Mouse (Mus musculus) CH12.LX (cell line): Measurements from ENCODE around the gene Colq. TPM values are rescaled to one million over a fixed set of nuclear protein-coding genes. Genes with fewer than 3 reads are reported as not detected.

ENCODE experiments used
- DNase-seq: peaks from one replicate; pipeline ENCODE4 v3.0.0-alpha.2; 2013; ENCODE audit errors: extremely low read depth
- H3K27ac ChIP-seq: 2 replicates; pipeline ENCODE4 v1.5.1; 2012; ENCODE audit warnings: low read depth, mild to moderate bottlenecking, control low read depth, moderate library complexity; ENCODE audit not compliant: insufficient read depth
- H3K27me3 ChIP-seq: replicated peaks from 2 replicates; pipeline ENCODE3; 2012; ENCODE audit warnings: inconsistent platforms
- H3K36me3 ChIP-seq, 2 experiments: replicated peaks in 1 of 2; 2 replicates each; pipeline versions ENCODE3 to v1.6.1; 2012; ENCODE audit warnings: inconsistent platforms in 1 of 2, low read length in 1 of 2, mild to moderate bottlenecking in 1 of 2, mixed read lengths in 1 of 2, moderate library complexity in 1 of 2; ENCODE audit not compliant: control insufficient read depth in 1 of 2, insufficient read depth in 1 of 2
- H3K4me1 ChIP-seq, 2 experiments: 2 replicates each; pipeline ENCODE4 v1.6.1; 2012; ENCODE audit warnings: inconsistent platforms in 1 of 2, moderate library complexity in 1 of 2; ENCODE audit not compliant: insufficient read depth in 2 of 2, control insufficient read depth in 1 of 2
- H3K4me2 ChIP-seq: 2 replicates; pipeline ENCODE4 v1.6.1; 2012; ENCODE audit warnings: low read depth, mild to moderate bottlenecking, control low read depth; ENCODE audit not compliant: poor library complexity, insufficient read depth, severe bottlenecking
- H3K4me3 ChIP-seq, 3 experiments: fragments of 150-350 bp in 1 of 3; sonication (generic) in 1 of 3; replicated peaks in 1 of 3; 2 replicates each; pipeline versions ENCODE3 to v1.5.1; 2011 to 2012; ENCODE audit warnings: low read depth in 2 of 3, low read length in 2 of 3, mild to moderate bottlenecking in 2 of 3, moderate library complexity in 2 of 3, control low read depth in 1 of 3, improper control_type of control experiment in 1 of 3, inconsistent platforms in 1 of 3, mixed read lengths in 1 of 3; ENCODE audit not compliant: poor library complexity in 1 of 3
- H3K79me2 ChIP-seq: replicated peaks from 2 replicates; pipeline ENCODE4 v1.6.1; 2012; ENCODE audit warnings: mild to moderate bottlenecking, moderate library complexity; ENCODE audit not compliant: control insufficient read depth, poor library complexity, insufficient read depth, severe bottlenecking; ENCODE audit errors: extremely low read depth
- H3K9ac ChIP-seq: 2 replicates; pipeline ENCODE4 v1.6.1; 2012; ENCODE audit warnings: low read depth, mild to moderate bottlenecking, control low read depth, moderate library complexity; ENCODE audit not compliant: insufficient read depth
- H3K9me3 ChIP-seq: replicated peaks from 2 replicates; pipeline ENCODE3; 2012; ENCODE audit warnings: low read length, inconsistent platforms, mixed read lengths
- CHD1 ChIP-seq: IDR thresholded peaks from 2 replicates; pipeline ENCODE4 v1.6.1; 2012; ENCODE audit warnings: low read depth, low read length, improper control_type of control experiment, inconsistent platforms
- CHD2 ChIP-seq: IDR thresholded peaks from 2 replicates; pipeline ENCODE4 v1.6.1; 2011; ENCODE audit warnings: low read length, improper control_type of control experiment
- CTCF ChIP-seq, 2 experiments: IDR thresholded peaks in 1 of 2; conservative IDR thresholded peaks in 1 of 2; 2 replicates each; pipeline ENCODE4 v1.5.1; 2011 to 2012; ENCODE audit warnings: low read depth in 2 of 2, low read length in 2 of 2, improper control_type of control experiment in 1 of 2, inconsistent platforms in 1 of 2, mild to moderate bottlenecking in 1 of 2, moderate library complexity in 1 of 2
- ELF1 ChIP-seq: IDR thresholded peaks from 2 replicates; pipeline ENCODE4 v1.6.1; 2014; ENCODE audit warnings: low read depth, mild to moderate bottlenecking, inconsistent platforms, low read length, improper control_type of control experiment
- EP300 ChIP-seq: IDR thresholded peaks from 2 replicates; pipeline ENCODE4 v1.6.1; 2011; ENCODE audit warnings: low read length, improper control_type of control experiment
- IRF4 ChIP-seq: IDR thresholded peaks from 2 replicates; pipeline ENCODE4 v1.6.1; 2014; ENCODE audit warnings: low read depth, mild to moderate bottlenecking, inconsistent platforms, low read length, improper control_type of control experiment
- JUN ChIP-seq: IDR thresholded peaks from 2 replicates; pipeline ENCODE4 v1.6.1; 2011; ENCODE audit warnings: low read depth, mild to moderate bottlenecking, low read length, improper control_type of control experiment, moderate library complexity; ENCODE audit not compliant: insufficient read depth
- JUND ChIP-seq: conservative IDR thresholded peaks from 2 replicates; pipeline ENCODE4 v1.6.1; 2011; ENCODE audit warnings: low read depth, low read length, improper control_type of control experiment
- MEF2A ChIP-seq: IDR thresholded peaks from 2 replicates; pipeline ENCODE4 v1.6.1; 2014; ENCODE audit warnings: low read depth, mild to moderate bottlenecking, inconsistent platforms, low read length, improper control_type of control experiment, borderline replicate concordance
- MXI1 ChIP-seq: IDR thresholded peaks from 2 replicates; pipeline ENCODE4 v1.6.1; 2011; ENCODE audit warnings: mild to moderate bottlenecking, low read depth, low read length, improper control_type of control experiment
- NRF1 ChIP-seq: IDR thresholded peaks from 2 replicates; pipeline ENCODE4 v1.6.1; 2014; ENCODE audit warnings: low read depth, mild to moderate bottlenecking, inconsistent platforms, low read length, improper control_type of control experiment, moderate library complexity
- POLR2A ChIP-seq: IDR thresholded peaks from 2 replicates; pipeline ENCODE4 v1.6.1; 2011; ENCODE audit warnings: low read depth, mild to moderate bottlenecking, improper control_type of control experiment, low read length
- POLR2AphosphoS2 ChIP-seq: IDR thresholded peaks from 2 replicates; pipeline ENCODE4 v1.6.1; 2011; ENCODE audit warnings: low read depth, low read length, improper control_type of control experiment
- RAD21 ChIP-seq: IDR thresholded peaks from 2 replicates; pipeline ENCODE4 v1.6.1; 2011; ENCODE audit warnings: low read depth, mild to moderate bottlenecking, low read length, improper control_type of control experiment, moderate library complexity
- RCOR1 ChIP-seq: conservative IDR thresholded peaks from 2 replicates; pipeline ENCODE4 v1.6.1; 2012; ENCODE audit warnings: low read depth, mild to moderate bottlenecking, inconsistent platforms, low read length, improper control_type of control experiment
- SMC3 ChIP-seq: IDR thresholded peaks from 2 replicates; pipeline ENCODE4 v1.6.1; 2011; ENCODE audit warnings: low read depth, low read length, improper control_type of control experiment
- TBP ChIP-seq: conservative IDR thresholded peaks from 2 replicates; pipeline ENCODE4 v1.6.1; 2011; ENCODE audit warnings: low read depth, low read length, improper control_type of control experiment
- UBTF ChIP-seq: IDR thresholded peaks from 2 replicates; pipeline ENCODE4 v1.6.1; 2012; ENCODE audit warnings: low read depth, mild to moderate bottlenecking, inconsistent platforms, low read length, improper control_type of control experiment, moderate library complexity
- USF1 ChIP-seq: IDR thresholded peaks from 2 replicates; pipeline ENCODE4 v1.6.1; 2014; ENCODE audit warnings: low read depth, mild to moderate bottlenecking, inconsistent platforms, low read length, improper control_type of control experiment
- USF2 ChIP-seq: conservative IDR thresholded peaks from 2 replicates; pipeline ENCODE4 v1.6.1; 2011; ENCODE audit warnings: low read depth, low read length, improper control_type of control experiment
- ZC3H11A ChIP-seq: IDR thresholded peaks from 2 replicates; pipeline ENCODE4 v1.6.1; 2012; ENCODE audit warnings: low read depth, mild to moderate bottlenecking, inconsistent platforms, low read length, improper control_type of control experiment
- ZKSCAN1 ChIP-seq: IDR thresholded peaks from 2 replicates; pipeline ENCODE4 v1.6.1; 2012; ENCODE audit warnings: low read depth, inconsistent platforms, low read length, improper control_type of control experiment, borderline replicate concordance
- ZNF384 ChIP-seq: IDR thresholded peaks from 2 replicates; pipeline ENCODE4 v1.6.1; 2012; ENCODE audit warnings: low read depth, low read length, improper control_type of control experiment, inconsistent platforms
- dilution Hi-C: fragments of 300-500 bp; cut with MboI; formaldehyde crosslinking; loops from 2 replicates; pipeline ENCODE4 v1.14.3; 2020; ENCODE audit warnings: low sequenced_read_pairs; ENCODE audit not compliant: extremely low pct_unique_long_range_greater_than_20kb, extremely low pct_ligation_motif_present
- in situ Hi-C: fragments of 300-500 bp; cut with MboI; formaldehyde crosslinking; loops from 3 replicates; pipeline ENCODE4 v1.14.3; 2019; ENCODE audit warnings: low sequenced_read_pairs, low pct_ligation_motif_present, low pct_unique_long_range_greater_than_20kb, mixed read lengths
- polyA plus RNA-seq: library from polyadenylated mRNA; unstranded; fragments of >175 nt; gene quantifications from 2 replicates; pipeline ENCODE4 v1.2.1, GENCODE M21; 2012; ENCODE audit warnings: low read depth; ENCODE audit not compliant: insufficient read length
- total RNA-seq, 2 experiments: library from RNA; depleted of rRNA; stranded (reverse); fragments of 300-350 nt in 1 of 2; fragments of >200 nt in 1 of 2; gene quantifications; 2 replicates each; pipeline ENCODE4 v1.2.3; 2012 to 2014

Colq gene
- total and polyA plus RNA-seq, 3 experiments, result 1.7 to 4.6 (median 4.2) TPM

- DNase-seq, result no peak
- no peaks in the 10 kb centered on the region for H3K4me1 ChIP-seq
- H3K79me2 ChIP-seq, result no peaks in the 10 kb centered on the region
- H3K4me2 ChIP-seq, result no peak overlapping the region
- H3K9me3 ChIP-seq, result no peaks in the 10 kb centered on the region
- H3K36me3 ChIP-seq, result peaks cover 0 to 20% of the 10 kb centered on the region in 2 experiments
- TF ChIP-seq ZC3H11A, result no peak
- TF ChIP-seq NRF1, result no peak
- TF ChIP-seq UBTF, result no peak
- TF ChIP-seq CHD2, result no peak
- TF ChIP-seq CHD1, result no peak
- TF ChIP-seq TBP, result no peak
- no peak for TF ChIP-seq SMC3
- TF ChIP-seq CTCF (conservative IDR thresholded peaks at IDR 0.05 in 1 of 2, IDR thresholded peaks at IDR 0.05 in 1 of 2; ENCODE audit: low read depth in 2 of 2, low read length in 2 of 2), result no peak
- no peak for TF ChIP-seq RCOR1
- TF ChIP-seq JUN, result no peak
- no peak for TF ChIP-seq IRF4
- TF ChIP-seq USF1, result no peak
- TF ChIP-seq ZNF384, result no peak
- no peak for TF ChIP-seq USF2
- no peak for TF ChIP-seq MEF2A
- no peak overlapping the region for H3K27ac ChIP-seq
- no peaks in the 10 kb centered on the region for H3K27me3 ChIP-seq
- H3K9ac ChIP-seq, result no peak overlapping the region
- dilution Hi-C loops, result no loop called here
- H3K4me3 ChIP-seq, result no peak overlapping the region
- in situ Hi-C loops, result no loop called here
Observed at GRCm38 (mm10) chr14:31630677-31631076, 39.5 kb upstream of the Colq start.

DNA sequence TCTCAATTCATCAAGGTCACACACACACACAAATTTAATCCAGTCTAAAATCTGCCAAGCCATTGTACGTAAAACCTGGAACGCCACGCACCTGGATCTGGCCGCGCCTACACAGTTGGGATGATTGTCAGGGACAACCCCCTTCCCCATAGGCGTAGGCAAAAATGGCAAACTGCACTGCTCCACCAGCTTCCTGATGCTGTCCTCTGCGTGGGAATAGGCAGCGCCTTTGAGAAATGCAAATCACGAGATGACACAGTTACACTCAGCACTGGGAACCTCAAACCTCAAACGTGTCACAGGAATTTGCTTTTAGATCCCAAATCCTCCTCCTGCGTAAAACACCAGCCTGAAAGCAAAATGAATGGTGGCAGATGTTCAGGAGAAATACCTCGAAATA lies 31.6 kb upstream of the Colq start:
- no peak overlapping the region for H3K4me2 ChIP-seq
- H3K4me1 ChIP-seq, result peaks cover 4 to 5% of the 10 kb centered on the region in 2 experiments; a peak in 1 of 4 replicates
- dilution Hi-C loops (no loop called here), in situ Hi-C loops (no loop called here)
- no peak overlapping the region for H3K9ac ChIP-seq
- DNase-seq, result no peak
- peaks cover 4 to 37% of the 10 kb centered on the region in 2 experiments for H3K36me3 ChIP-seq
- no peaks in the 10 kb centered on the region for H3K9me3 ChIP-seq
- H3K4me3 ChIP-seq, result no peak overlapping the region
- no peaks in the 10 kb centered on the region for H3K27me3 ChIP-seq
- H3K27ac ChIP-seq, result no peak overlapping the region
- no peaks in the 10 kb centered on the region for H3K79me2 ChIP-seq
- TF ChIP-seq ELF1, result no peak
- TF ChIP-seq SMC3, result no peak
- no peak for TF ChIP-seq EP300
- no peak for TF ChIP-seq CTCF (conservative IDR thresholded peaks at IDR 0.05 in 1 of 2, IDR thresholded peaks at IDR 0.05 in 1 of 2; ENCODE audit: low read depth in 2 of 2, low read length in 2 of 2)
- TF ChIP-seq POLR2A, result no peak
- no peak for TF ChIP-seq POLR2AphosphoS2
- TF ChIP-seq ZKSCAN1, result no peak
- no peak for TF ChIP-seq RAD21
- TF ChIP-seq ZC3H11A, result no peak
- TF ChIP-seq TBP, result no peak
- no peak for TF ChIP-seq JUND
- TF ChIP-seq NRF1, result no peak
- no peak for TF ChIP-seq MEF2A
- TF ChIP-seq RCOR1, result no peak
- TF ChIP-seq ZNF384, result no peak
- no peak for TF ChIP-seq IRF4
- no peak for TF ChIP-seq MXI1
- no peak for TF ChIP-seq CHD1
- no peak for TF ChIP-seq JUN
- TF ChIP-seq, all 38 proteins: peak for 0
